Mouse (Mus musculus) embryonic facial prominence, embryonic 12.5 days (tissue): Measurements from ENCODE around the gene Arhgef12. TPM values are rescaled to one million over a fixed set of nuclear protein-coding genes. Genes with fewer than 3 reads are reported as not detected.
A peak's percentile ranks its signal among the peaks of the same experiment; 100 is the strongest.

Source experiments
- ATAC-seq: fragments of 200-750 bp; cut with Nextera tagmentation; 2 replicates; pipeline ENCODE4 v1.8.0; 2017; ENCODE audit not compliant: insufficient number of reproducible peaks, insufficient read depth, low FRiP score, low TSS enrichment
- H3K27ac ChIP-seq: fragments of 300-500 bp; sonication (generic); 2 replicates; pipeline ENCODE4 v1.5.1; 2016; ENCODE audit warnings: mild to moderate bottlenecking
- H3K27me3 ChIP-seq: fragments of 300-500 bp; sonication (generic); 2 replicates; pipeline ENCODE4 v1.6.1; 2016; ENCODE audit warnings: mild to moderate bottlenecking, moderate library complexity
- H3K36me3 ChIP-seq: fragments of 300-500 bp; sonication (generic); 2 replicates; pipeline ENCODE4 v1.6.1; 2016; ENCODE audit warnings: mild to moderate bottlenecking
- H3K4me1 ChIP-seq: fragments of 300-500 bp; sonication (generic); 2 replicates; pipeline ENCODE4 v1.6.1; 2016
- H3K4me2 ChIP-seq: fragments of 300-500 bp; sonication (generic); replicated peaks from 2 replicates; pipeline ENCODE4 v1.6.1; 2016; ENCODE audit warnings: mild to moderate bottlenecking, moderate library complexity
- H3K4me3 ChIP-seq: fragments of 300-500 bp; sonication (generic); 2 replicates; pipeline ENCODE4 v1.5.1; 2016; ENCODE audit warnings: mild to moderate bottlenecking
- H3K9ac ChIP-seq: fragments of 300-500 bp; sonication (generic); 2 replicates; pipeline ENCODE4 v1.6.1; 2016; ENCODE audit warnings: mild to moderate bottlenecking, moderate library complexity
- H3K9me3 ChIP-seq: fragments of 300-500 bp; sonication (generic); 2 replicates; pipeline ENCODE4 v1.6.1; 2016; ENCODE audit warnings: mild to moderate bottlenecking, moderate library complexity
- WGBS: fragments of 180-500 bp; shearing (Covaris S2); methylation state at CpG from one replicate; pipeline ENCODE4 v1.1.7; 2016; 5-methylcytosine and 5-hydroxymethylcytosine counted together
- polyA plus RNA-seq: library from polyadenylated mRNA; unstranded; fragments of >200 nt; fragmentation: Nextera tagmentation; extraction: Ambion mirVana; gene quantifications from 2 replicates; pipeline ENCODE4 v1.2.1, GENCODE M21; 2016

The Arhgef12 gene
- polyA plus RNA-seq, 1 experiment from 2014 or later = 17.0 TPM

- no peak for ATAC-seq
- WGBS = 82% methylated on average over 1 of the region's 1 CpGs
Measured at GRCm38 (mm10) chr9:43108081-43108480, 1.0 kb upstream of the Arhgef12 start.

GRCm38 (mm10) chr9:43107555-43107954 lies 516 bp upstream of the Arhgef12 start:
- 62% methylated on average over 5 of the region's 5 CpGs for WGBS

More at GRCm38 (mm10) chr9:43108081-43108480, 1.0 kb upstream of the Arhgef12 start:
- Histone ChIP-seq H3K4me2 (no peak overlapping the region), H3K4me1 (peaks cover 13% of the 10 kb centered on the region), H3K36me3 (peaks cover 22% of the 10 kb centered on the region), H3K27me3 (no peaks in the 10 kb centered on the region), H3K9me3 (no peaks in the 10 kb centered on the region), H3K9ac (no peak overlapping the region), H3K4me3 (no peak overlapping the region), H3K27ac (no peak overlapping the region)

GRCm38 (mm10) chr9:43106426-43107186 lies 433 bp downstream of the Arhgef12 start:
- ATAC-seq = no peak
- Histone ChIP-seq H3K4me3 (peak overlapping the region; percentile 87), H3K36me3 (peaks cover 15% of the 10 kb centered on the region), H3K4me2 (peak overlapping the region; percentile 80), H3K27ac (peak overlapping the region; percentile 92), H3K9me3 (no peaks in the 10 kb centered on the region), H3K27me3 (no peaks in the 10 kb centered on the region), H3K9ac (peak overlapping the region; percentile 95), H3K4me1 (peaks cover 21% of the 10 kb centered on the region)
- WGBS = 19% methylated on average over 22 of the region's 22 CpGs

More at GRCm38 (mm10) chr9:43107555-43107954, 516 bp upstream of the Arhgef12 start:
- H3K9me3 ChIP-seq = no peaks in the 10 kb centered on the region
- no peak overlapping the region for H3K27ac ChIP-seq
- H3K4me2 ChIP-seq = no peak overlapping the region
- no peak for ATAC-seq
- no peak overlapping the region for H3K4me3 ChIP-seq
- H3K36me3 ChIP-seq = peaks cover 22% of the 10 kb centered on the region
- H3K27me3 ChIP-seq = no peaks in the 10 kb centered on the region
- no peak overlapping the region for H3K9ac ChIP-seq
- H3K4me1 ChIP-seq = peaks cover 17% of the 10 kb centered on the region

- H3K9ac ChIP-seq = peak overlapping the region; percentile 95
- peak overlapping the region; percentile 87 for H3K4me3 ChIP-seq
- H3K27me3 ChIP-seq = no peaks in the 10 kb centered on the region
- peaks cover 21% of the 10 kb centered on the region for H3K4me1 ChIP-seq
- H3K36me3 ChIP-seq = peaks cover 7% of the 10 kb centered on the region; the same call in 1 of the 2 replicates
- WGBS = under 1% methylated on average over 88 of the region's 91 CpGs
- peak overlapping the region; percentile 80 for H3K4me2 ChIP-seq
- no peaks in the 10 kb centered on the region for H3K9me3 ChIP-seq
- peak overlapping the region; percentile 92 for H3K27ac ChIP-seq
- ATAC-seq = peak; percentile 76
Measured at GRCm38 (mm10) chr9:43105664-43106361, 1.2 kb downstream of the Arhgef12 start.

GRCm38 (mm10) chr9:43104873-43105663 lies 2.0 kb downstream of the Arhgef12 start:
- Histone ChIP-seq H3K36me3 (no peaks in the 10 kb centered on the region), H3K27me3 (no peaks in the 10 kb centered on the region), H3K27ac (peak overlapping the region; percentile 92), H3K9me3 (no peaks in the 10 kb centered on the region), H3K4me1 (peaks cover 21% of the 10 kb centered on the region), H3K4me2 (peak overlapping the region; percentile 80), H3K4me3 (peak overlapping the region; percentile 87), H3K9ac (peak overlapping the region; percentile 95)
- under 1% methylated on average over 38 of the region's 40 CpGs for WGBS
- ATAC-seq = no peak

- peak overlapping the region; percentile 87 for H3K4me3 ChIP-seq
- H3K27ac ChIP-seq = 0 out of 2 replicates have a peak overlapping the region, but pooled peaks have one; percentile 92
- no peaks in the 10 kb centered on the region for H3K36me3 ChIP-seq
- ATAC-seq = no peak
- H3K4me1 ChIP-seq = peaks cover 21% of the 10 kb centered on the region
- peak overlapping the region; percentile 80 for H3K4me2 ChIP-seq
- no peaks in the 10 kb centered on the region for H3K9me3 ChIP-seq
- WGBS = 4% methylated on average over 4 of the region's 4 CpGs
- H3K27me3 ChIP-seq = no peaks in the 10 kb centered on the region
- peak overlapping the region; percentile 95 for H3K9ac ChIP-seq
Measured at GRCm38 (mm10) chr9:43104526-43104872, 2.5 kb downstream of the Arhgef12 start.

GRCm38 (mm10) chr9:43103675-43104299 lies 3.3 kb downstream of the Arhgef12 start:
- H3K4me2 ChIP-seq = peak overlapping the region; percentile 80
- no peaks in the 10 kb centered on the region for H3K27me3 ChIP-seq
- H3K36me3 ChIP-seq = no peaks in the 10 kb centered on the region
- WGBS = 25% methylated on average over 4 of the region's 4 CpGs
- H3K27ac ChIP-seq = no peak overlapping the region
- ATAC-seq = no peak
- peak overlapping the region; percentile 87 for H3K4me3 ChIP-seq
- H3K9ac ChIP-seq = 0 out of 2 replicates have a peak overlapping the region, but pooled peaks have one; percentile 30
- no peaks in the 10 kb centered on the region for H3K9me3 ChIP-seq
- peaks cover 21% of the 10 kb centered on the region for H3K4me1 ChIP-seq

GRCm38 (mm10) chr9:43102931-43103330 lies 4.1 kb downstream of the Arhgef12 start:
- peak overlapping the region; percentile 80 for H3K4me2 ChIP-seq
- peak overlapping the region; percentile 21 for H3K4me3 ChIP-seq
- ATAC-seq = no peak
- peaks cover 21% of the 10 kb centered on the region for H3K4me1 ChIP-seq
- H3K9me3 ChIP-seq = no peaks in the 10 kb centered on the region
- 0 out of 2 replicates have a peak overlapping the region, but pooled peaks have one; percentile 20 for H3K9ac ChIP-seq
- H3K27ac ChIP-seq = no peak overlapping the region
- no peaks in the 10 kb centered on the region for H3K36me3 ChIP-seq
- WGBS = 90% methylated on average over 2 of the region's 2 CpGs
- no peaks in the 10 kb centered on the region for H3K27me3 ChIP-seq

GRCm38 (mm10) chr9:43101936-43102595 lies 5.0 kb downstream of the Arhgef12 start:
- no peak overlapping the region for H3K27ac ChIP-seq
- 0 out of 2 replicates have a peak overlapping the region, but pooled peaks have one; percentile 80 for H3K4me2 ChIP-seq
- ATAC-seq = no peak
- 72% methylated on average over 8 of the region's 8 CpGs for WGBS
- peaks cover 21% of the 10 kb centered on the region for H3K4me1 ChIP-seq
- no peaks in the 10 kb centered on the region for H3K27me3 ChIP-seq
- no peak overlapping the region for H3K9ac ChIP-seq
- H3K36me3 ChIP-seq = no peaks in the 10 kb centered on the region
- no peak overlapping the region for H3K4me3 ChIP-seq
- H3K9me3 ChIP-seq = no peaks in the 10 kb centered on the region

- H3K9ac ChIP-seq = no peak overlapping the region
- WGBS = 60% methylated on average over 4 of the region's 4 CpGs
- no peak overlapping the region for H3K4me2 ChIP-seq
- peaks cover 23% of the 10 kb centered on the region for H3K4me1 ChIP-seq
- ATAC-seq = no peak
- no peak overlapping the region for H3K27ac ChIP-seq
- H3K27me3 ChIP-seq = no peaks in the 10 kb centered on the region
- H3K36me3 ChIP-seq = no peaks in the 10 kb centered on the region
- no peaks in the 10 kb centered on the region for H3K9me3 ChIP-seq
- no peak overlapping the region for H3K4me3 ChIP-seq
Measured at GRCm38 (mm10) chr9:43098922-43099321, 8.1 kb downstream of the Arhgef12 start.
